Mouse (Mus musculus) neural tube, embryonic 11.5 days (tissue): ENCODE data around the gene Syce3. TPM values are rescaled to one million over a fixed set of nuclear protein-coding genes. Genes with fewer than 3 reads are reported as not detected.

Source experiments
- ATAC-seq: fragments of 200-750 bp; cut with Nextera tagmentation; 2 replicates; pipeline ENCODE4 v1.8.0; 2017; ENCODE audit warnings: moderate number of reproducible peaks, mild to moderate bottlenecking, moderate TSS enrichment, moderate library complexity; ENCODE audit not compliant: insufficient read depth, low FRiP score, low TSS enrichment
- DNase-seq: peaks from one replicate; pipeline ENCODE4 v3.0.0-alpha.2; 2015; ENCODE audit warnings: low spot score
- H3K27ac ChIP-seq: fragments of 300-500 bp; sonication (generic); 2 replicates; pipeline ENCODE4 v1.5.1; 2014; ENCODE audit warnings: low read depth, mild to moderate bottlenecking, low read length
- H3K27me3 ChIP-seq: fragments of 300-500 bp; sonication (generic); 2 replicates; pipeline ENCODE4 v1.6.1; 2014; ENCODE audit warnings: mild to moderate bottlenecking, low read length, mixed read lengths; ENCODE audit not compliant: control insufficient read depth, insufficient read depth
- H3K36me3 ChIP-seq: fragments of 300-500 bp; sonication (generic); 2 replicates; pipeline ENCODE4 v1.6.1; 2014; ENCODE audit warnings: mild to moderate bottlenecking, low read length, moderate library complexity, mixed read lengths; ENCODE audit not compliant: control insufficient read depth, insufficient read depth
- H3K4me1 ChIP-seq: fragments of 300-500 bp; sonication (generic); 2 replicates; pipeline ENCODE4 v1.6.1; 2014; ENCODE audit warnings: low read length, mixed read lengths; ENCODE audit not compliant: control insufficient read depth, insufficient read depth
- H3K4me2 ChIP-seq: fragments of 300-500 bp; sonication (generic); 2 replicates; pipeline ENCODE4 v1.6.1; 2014; ENCODE audit warnings: low read depth, mild to moderate bottlenecking, moderate library complexity
- H3K4me3 ChIP-seq: fragments of 300-500 bp; sonication (generic); 2 replicates; pipeline ENCODE4 v1.5.1; 2014; ENCODE audit warnings: low read depth, low read length
- H3K9ac ChIP-seq: fragments of 300-500 bp; sonication (generic); 2 replicates; pipeline ENCODE4 v1.6.1; 2014; ENCODE audit warnings: mild to moderate bottlenecking, low read length
- H3K9me3 ChIP-seq: fragments of 300-500 bp; sonication (generic); 2 replicates; pipeline ENCODE4 v1.6.1; 2016; ENCODE audit warnings: low read length; ENCODE audit not compliant: control insufficient read depth
- WGBS: fragments of 180-500 bp; shearing (Covaris S2); extraction: QIAGEN DNeasy Blood & Tissue Kit; methylation state at CpG from one replicate; pipeline ENCODE4 v1.1.7; 2014; 5-methylcytosine and 5-hydroxymethylcytosine counted together
- polyA plus RNA-seq: library from polyadenylated mRNA; unstranded; fragments of >200 nt; fragmentation: Nextera tagmentation; extraction: Ambion mirVana; gene quantifications from 2 replicates; pipeline ENCODE4 v1.2.1, GENCODE M21; 2014

Gene Syce3
- polyA plus RNA-seq, 1 experiment from 2014 or later, result not detected

DNA sequence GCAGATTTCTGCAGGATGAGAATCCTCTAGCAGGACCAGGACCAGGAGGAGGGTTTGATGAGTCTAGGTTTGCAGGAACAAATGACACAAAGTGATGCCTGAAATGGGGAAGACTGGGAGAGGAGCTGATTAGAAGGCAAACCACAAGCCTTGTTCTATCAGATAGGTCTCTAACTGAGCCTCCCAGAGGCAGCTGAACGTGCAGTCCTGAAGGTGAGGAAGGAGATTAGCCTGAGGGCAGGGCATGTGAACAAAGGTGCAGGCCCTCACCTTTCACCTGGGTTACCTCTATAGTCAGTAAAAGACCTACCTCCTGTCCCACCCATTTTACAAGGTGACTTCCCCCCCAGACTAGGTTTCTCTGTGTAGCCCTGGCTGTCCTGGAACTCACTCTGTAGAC is 10.6 kb downstream of the Syce3 start:
- no peak overlapping the region for H3K27ac ChIP-seq
- H3K4me3 ChIP-seq, result no peak overlapping the region
- H3K9ac ChIP-seq, result no peak overlapping the region
- H3K36me3 ChIP-seq, result no peaks in the 10 kb centered on the region
- 62% methylated on average over 1 of the region's 1 CpGs for WGBS
- H3K27me3 ChIP-seq, result no peaks in the 10 kb centered on the region
- H3K4me2 ChIP-seq, result no peak overlapping the region
- no peaks in the 10 kb centered on the region for H3K4me1 ChIP-seq
- no peaks in the 10 kb centered on the region for H3K9me3 ChIP-seq
- ATAC-seq (no peak), DNase-seq (no peak)

DNA sequence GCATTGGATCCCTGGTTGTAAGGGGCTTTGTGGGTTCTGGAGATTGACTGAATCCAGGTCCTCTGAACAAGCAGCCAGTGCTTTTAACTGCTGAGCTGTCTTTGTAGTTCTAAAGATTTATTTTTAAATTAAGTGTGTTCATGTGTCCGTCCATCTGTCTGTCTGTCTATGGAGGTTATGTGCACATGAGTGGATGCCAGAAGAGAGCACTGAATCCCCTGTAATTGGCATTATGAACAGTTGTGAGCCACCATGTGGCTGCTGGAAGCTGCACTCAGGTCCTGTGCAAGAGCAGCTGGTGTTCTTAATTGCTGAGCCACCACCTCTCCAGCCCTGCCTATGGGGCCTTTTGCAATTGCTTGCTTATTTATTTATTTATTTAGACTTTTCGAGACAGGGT is 12.2 kb downstream of the Syce3 start:
- no peaks in the 10 kb centered on the region for H3K9me3 ChIP-seq
- H3K4me1 ChIP-seq, result no peaks in the 10 kb centered on the region
- no peak overlapping the region for H3K4me2 ChIP-seq
- no peaks in the 10 kb centered on the region for H3K36me3 ChIP-seq
- DNase-seq, result no peak
- 78% methylated on average over 2 of the region's 2 CpGs for WGBS
- no peak overlapping the region for H3K27ac ChIP-seq
- H3K27me3 ChIP-seq, result no peaks in the 10 kb centered on the region
- no peak overlapping the region for H3K4me3 ChIP-seq
- H3K9ac ChIP-seq, result no peak overlapping the region
- ATAC-seq, result no peak

DNA sequence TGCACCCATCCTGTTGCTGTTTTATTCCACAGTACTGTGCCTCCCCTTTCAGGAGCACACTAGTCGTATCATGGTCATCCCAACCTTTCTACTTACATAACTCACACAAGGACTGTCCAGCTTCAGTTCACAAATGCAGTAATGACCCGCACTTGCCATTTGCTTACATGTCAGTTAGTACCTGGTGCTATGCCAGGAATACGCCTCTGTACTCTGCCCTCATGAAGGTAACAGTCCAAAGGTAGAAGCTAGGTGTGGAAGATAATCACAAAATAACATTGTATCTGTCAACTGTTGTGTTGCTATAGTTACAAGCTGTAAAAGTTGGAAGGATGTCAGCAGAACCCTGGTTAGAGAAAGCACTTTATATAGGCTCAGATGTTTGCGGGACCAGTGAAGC is 13.4 kb downstream of the Syce3 start:
- Histone ChIP-seq H3K4me2 (no peak overlapping the region), H3K9ac (no peak overlapping the region), H3K27me3 (no peaks in the 10 kb centered on the region), H3K4me1 (no peaks in the 10 kb centered on the region), H3K27ac (no peak overlapping the region), H3K9me3 (no peaks in the 10 kb centered on the region), H3K4me3 (no peak overlapping the region), H3K36me3 (no peaks in the 10 kb centered on the region)
- DNase-seq (no peak), ATAC-seq (no peak)
- 92% methylated on average over 4 of the region's 4 CpGs for WGBS

DNA sequence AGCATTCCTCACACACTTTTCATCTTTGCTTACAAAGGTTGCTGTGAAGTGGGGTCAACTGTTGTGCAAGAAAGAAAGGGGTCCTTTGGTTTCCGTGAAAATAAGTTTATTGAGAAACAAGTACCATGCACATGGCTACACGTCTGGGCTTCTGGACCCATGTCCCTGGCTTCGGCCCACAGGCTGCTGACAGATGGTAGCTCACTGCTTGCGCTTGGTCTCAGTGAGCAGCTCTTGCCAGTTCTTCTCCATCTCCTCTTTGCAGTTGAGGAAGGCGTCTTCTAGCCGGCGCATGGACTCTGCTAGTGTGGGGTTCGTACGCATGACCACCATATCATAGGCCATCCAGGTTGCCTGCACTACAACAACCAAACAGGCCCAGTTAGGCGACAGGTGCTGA is 20.2 kb downstream of the Syce3 start:
- 93% methylated on average over 10 of the region's 10 CpGs for WGBS

DNA sequence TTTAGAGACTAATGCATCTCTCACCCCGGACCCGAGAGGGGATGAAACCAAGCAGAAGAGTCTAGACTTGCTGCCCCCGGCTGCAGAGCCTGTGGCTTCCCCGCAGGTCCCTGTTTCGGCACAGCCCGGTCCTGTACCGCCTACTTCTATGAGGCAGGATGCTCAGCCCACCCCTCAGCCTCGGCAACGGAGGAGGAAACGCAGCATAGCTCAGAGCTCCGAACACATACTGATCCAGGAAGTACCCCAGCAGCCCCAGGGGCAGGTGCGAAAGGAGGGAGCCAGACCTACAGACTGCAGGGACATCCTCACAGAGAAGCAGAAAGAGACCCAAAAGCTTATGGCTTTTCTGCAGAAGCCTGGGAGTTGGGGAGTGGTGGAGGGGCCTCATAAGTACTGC is 23.2 kb downstream of the Syce3 start:
- Histone ChIP-seq H3K9me3 (no peaks in the 10 kb centered on the region), H3K27ac (no peak overlapping the region), H3K4me1 (no peaks in the 10 kb centered on the region), H3K36me3 (no peaks in the 10 kb centered on the region), H3K9ac (no peak overlapping the region), H3K4me3 (no peak overlapping the region), H3K27me3 (no peaks in the 10 kb centered on the region), H3K4me2 (no peak overlapping the region)
- DNase-seq (no peak), ATAC-seq (no peak)
- 50% methylated on average over 12 of the region's 12 CpGs for WGBS

More for the DNA sequence above, 20.2 kb downstream of the Syce3 start:
- Histone ChIP-seq H3K27me3 (no peaks in the 10 kb centered on the region), H3K27ac (no peak overlapping the region), H3K9me3 (no peaks in the 10 kb centered on the region), H3K4me2 (no peak overlapping the region), H3K4me1 (no peaks in the 10 kb centered on the region), H3K9ac (no peak overlapping the region), H3K4me3 (no peak overlapping the region), H3K36me3 (no peaks in the 10 kb centered on the region)
- DNase-seq (no peak), ATAC-seq (no peak)

DNA sequence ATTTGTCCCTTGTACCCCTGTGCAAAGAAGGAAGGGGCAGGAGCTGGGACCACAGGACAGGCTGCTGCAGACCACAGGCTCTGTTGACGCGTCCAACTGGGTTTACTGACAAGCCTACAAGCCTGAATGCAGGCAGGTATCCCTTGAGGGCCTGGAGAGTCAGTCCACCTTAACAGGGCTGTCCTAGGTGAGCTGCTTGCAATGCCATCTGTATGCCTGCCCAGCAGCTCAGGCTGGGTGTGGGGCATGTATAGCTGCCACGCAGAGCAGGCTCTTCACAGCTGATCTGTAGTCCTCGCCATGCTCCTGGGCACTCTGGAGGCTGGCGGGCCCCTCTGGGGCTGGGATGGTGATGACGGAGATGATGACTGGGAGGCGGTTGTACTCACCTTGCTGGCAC is 25.7 kb downstream of the Syce3 start, which contains the start of gene Klhdc7b:
Klhdc7b (plus strand) TSS at position 301 of the 400 bp plus-strand sequence.
- ATAC-seq, result no peak
- no peak within 1 kb of the TSS for H3K9ac ChIP-seq
- no peak within 1 kb of the TSS for H3K4me3 ChIP-seq
- H3K4me2 ChIP-seq, result no peak within 1 kb of the TSS
- no peaks in the 10 kb centered on the region for H3K36me3 ChIP-seq
- no peak within 1 kb of the TSS for H3K27ac ChIP-seq
- no peaks in the 10 kb centered on the region for H3K9me3 ChIP-seq
- no peak for DNase-seq
- H3K4me1 ChIP-seq, result no peaks in the 10 kb centered on the region; the same call in 1 of the 2 replicates
- WGBS, result 88% methylated on average over 7 of the region's 7 CpGs
- H3K27me3 ChIP-seq, result peaks cover 5% of the 10 kb centered on the region

DNA sequence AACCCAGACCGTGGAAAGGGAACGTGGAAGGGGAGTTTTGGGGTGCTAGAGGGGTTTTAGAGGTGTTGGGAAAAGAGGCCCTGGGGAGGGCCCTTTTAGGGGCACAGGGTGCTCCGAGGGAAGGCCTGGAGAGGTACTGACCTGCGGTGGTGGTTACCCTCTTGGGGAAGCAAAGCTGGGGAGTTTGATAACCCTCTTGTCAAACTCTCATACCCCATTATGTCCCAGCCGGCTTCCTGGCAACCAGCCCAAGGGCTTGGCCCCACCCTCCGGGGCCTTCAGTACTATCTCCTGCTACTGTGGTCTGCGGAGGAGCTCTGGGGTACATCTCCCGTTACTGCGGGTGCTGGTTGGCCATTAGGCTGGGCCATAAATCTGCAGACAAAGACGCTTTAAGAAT is 30.9 kb downstream of the Syce3 start:
- peaks cover 6% of the 10 kb centered on the region; the same call in 1 of the 2 replicates for H3K4me1 ChIP-seq
- peaks cover 40% of the 10 kb centered on the region for H3K27me3 ChIP-seq
- H3K36me3 ChIP-seq, result no peaks in the 10 kb centered on the region
- WGBS, result 5% methylated on average over 10 of the region's 10 CpGs
- no peaks in the 10 kb centered on the region for H3K9me3 ChIP-seq
- DNase-seq (peak; percentile 20), ATAC-seq (no peak)
- H3K4me3 ChIP-seq, result peak overlapping the region; percentile 34
- H3K4me2 ChIP-seq, result peak overlapping the region; percentile 58
- no peak overlapping the region for H3K9ac ChIP-seq
- no peak overlapping the region for H3K27ac ChIP-seq

DNA sequence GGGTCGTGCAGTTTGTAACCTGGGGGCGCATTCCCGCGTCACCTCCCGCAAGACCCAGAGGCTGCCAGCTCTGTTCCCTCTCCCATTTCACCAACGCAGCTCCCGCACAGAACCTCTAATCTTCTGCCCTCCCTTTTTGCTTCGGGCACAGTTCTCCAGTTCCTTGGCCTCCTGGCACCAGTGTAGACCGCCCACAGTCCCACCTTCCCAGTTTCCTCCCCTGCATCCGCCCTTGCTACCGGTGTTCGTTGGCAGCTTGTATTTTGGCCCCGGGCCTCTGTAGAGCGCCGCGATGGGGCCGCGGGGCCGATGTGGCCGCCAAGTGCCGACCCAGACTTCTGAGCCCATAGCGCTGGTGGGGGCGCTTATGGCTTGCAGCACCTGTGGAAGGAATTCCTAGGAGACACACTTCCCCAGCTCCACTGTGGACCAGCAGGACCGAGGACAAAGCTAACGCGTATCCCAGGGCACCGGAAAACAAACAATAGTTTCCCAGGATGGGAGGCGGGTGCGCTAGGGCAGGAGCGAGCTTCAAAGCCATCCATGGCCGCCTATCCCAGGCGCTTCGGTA is 31.4 kb downstream of the Syce3 start, which contains the start of gene Odf3b:
Odf3b (minus strand) TSS at position 452 of the 571 bp plus-strand sequence.
- Histone ChIP-seq H3K9ac (peak within 1 kb of the TSS; percentile 32; the same call in 1 of the 2 replicates), H3K4me2 (peak within 1 kb of the TSS; percentile 58), H3K4me1 (peaks cover 8% of the 10 kb centered on the region; the same call in 1 of the 2 replicates), H3K9me3 (no peaks in the 10 kb centered on the region), H3K36me3 (no peaks in the 10 kb centered on the region), H3K27me3 (peaks cover 40% of the 10 kb centered on the region), H3K27ac (no peak within 1 kb of the TSS), H3K4me3 (peak within 1 kb of the TSS; percentile 34)
- under 1% methylated on average over 32 of the region's 33 CpGs for WGBS
- ATAC-seq (no peak), DNase-seq (peak; percentile 51)
